Mouse (Mus musculus): ENCODE data around the gene Zp2. TPM values are rescaled to one million over a fixed set of nuclear protein-coding genes. Genes with fewer than 3 reads are reported as not detected.
A peak's percentile ranks its signal among the peaks of the same experiment; 100 is the strongest.

The Zp2 gene
- polyA plus RNA-seq, 1 experiment from 2014 or later = not detected

- Histone ChIP-seq H3K36me3 (replicated peaks; ENCODE audit: control insufficient read depth, insufficient read depth) (no peaks in the 10 kb centered on the region), H3K9me3 (ENCODE audit: control insufficient read depth, low read length) (no peaks in the 10 kb centered on the region), H3K27ac (no peak overlapping the region), H3K9ac (no peak overlapping the region), H3K4me2 (replicated peaks) (no peak overlapping the region), H3K4me3 (replicated peaks; ENCODE audit: low read length) (no peak overlapping the region), H3K4me1 (replicated peaks; ENCODE audit: control insufficient read depth, insufficient read depth, low read length) (no peaks in the 10 kb centered on the region), H3K27me3 (ENCODE audit: control insufficient read depth, insufficient read depth, low read length) (no peaks in the 10 kb centered on the region)
- WGBS = 95% methylated on average over 5 of the region's 5 CpGs
- DNase-seq (ENCODE audit: low spot score) = no peak
- ATAC-seq (ENCODE audit: low FRiP score) = no peak
Observed at GRCm38 (mm10) chr7:120116976-120117375, 28.1 kb downstream of the Zp2 start.

- H3K36me3 ChIP-seq (replicated peaks; ENCODE audit: control insufficient read depth, insufficient read depth) = no peaks in the 10 kb centered on the region
- H3K27me3 ChIP-seq (ENCODE audit: control insufficient read depth, insufficient read depth, low read length) = no peaks in the 10 kb centered on the region
- H3K4me1 ChIP-seq (replicated peaks; ENCODE audit: control insufficient read depth, insufficient read depth, low read length) = no peaks in the 10 kb centered on the region
- WGBS = 89% methylated on average over 5 of the region's 5 CpGs
- no peak overlapping the region for H3K9ac ChIP-seq
- ATAC-seq (ENCODE audit: low FRiP score) (no peak), DNase-seq (ENCODE audit: low spot score) (no peak)
- no peak overlapping the region for H3K27ac ChIP-seq
- H3K4me3 ChIP-seq (replicated peaks; ENCODE audit: low read length) = no peak overlapping the region
- no peaks in the 10 kb centered on the region for H3K9me3 ChIP-seq (ENCODE audit: control insufficient read depth, low read length)
- H3K4me2 ChIP-seq (replicated peaks) = no peak overlapping the region
Observed at GRCm38 (mm10) chr7:120109676-120110075, 35.4 kb downstream of the Zp2 start.

GRCm38 (mm10) chr7:120106356-120106755, 38.7 kb downstream of the Zp2 start:
- ATAC-seq (ENCODE audit: low FRiP score) (no peak), DNase-seq (ENCODE audit: low spot score) (no peak)
- Histone ChIP-seq H3K9ac (no peak overlapping the region), H3K4me2 (replicated peaks) (no peak overlapping the region), H3K36me3 (replicated peaks; ENCODE audit: control insufficient read depth, insufficient read depth) (no peaks in the 10 kb centered on the region), H3K4me3 (replicated peaks; ENCODE audit: low read length) (no peak overlapping the region), H3K27me3 (ENCODE audit: control insufficient read depth, insufficient read depth, low read length) (0 out of 2 replicates have a peak, but pooled peaks cover 7% of the 10 kb centered on the region), H3K27ac (no peak overlapping the region), H3K4me1 (replicated peaks; ENCODE audit: control insufficient read depth, insufficient read depth, low read length) (0 out of 2 replicates have a peak, but pooled peaks cover 9% of the 10 kb centered on the region), H3K9me3 (ENCODE audit: control insufficient read depth, low read length) (no peaks in the 10 kb centered on the region)
- WGBS = 77% methylated on average over 2 of the region's 2 CpGs

- Histone ChIP-seq H3K4me2 (replicated peaks) (no peak overlapping the region), H3K36me3 (replicated peaks; ENCODE audit: control insufficient read depth, insufficient read depth) (no peaks in the 10 kb centered on the region), H3K27me3 (ENCODE audit: control insufficient read depth, insufficient read depth, low read length) (0 out of 2 replicates have a peak, but pooled peaks cover 7% of the 10 kb centered on the region), H3K4me1 (replicated peaks; ENCODE audit: control insufficient read depth, insufficient read depth, low read length) (0 out of 2 replicates have a peak, but pooled peaks cover 9% of the 10 kb centered on the region), H3K9me3 (ENCODE audit: control insufficient read depth, low read length) (no peaks in the 10 kb centered on the region), H3K27ac (no peak overlapping the region), H3K9ac (no peak overlapping the region), H3K4me3 (replicated peaks; ENCODE audit: low read length) (no peak overlapping the region)
- WGBS = 44% methylated on average over 3 of the region's 3 CpGs
- DNase-seq (ENCODE audit: low spot score) = no peak
- no peak for ATAC-seq (ENCODE audit: low FRiP score)
Observed at GRCm38 (mm10) chr7:120104975-120105374, 40.1 kb downstream of the Zp2 start.

GRCm38 (mm10) chr7:120103019-120103567, 42.0 kb downstream of the Zp2 start:
- DNase-seq (ENCODE audit: low spot score) = no peak
- Histone ChIP-seq H3K9me3 (ENCODE audit: control insufficient read depth, low read length) (no peaks in the 10 kb centered on the region), H3K27me3 (ENCODE audit: control insufficient read depth, insufficient read depth, low read length) (0 out of 2 replicates have a peak, but pooled peaks cover 7% of the 10 kb centered on the region), H3K9ac (peak overlapping the region; percentile 57), H3K36me3 (replicated peaks; ENCODE audit: control insufficient read depth, insufficient read depth) (no peaks in the 10 kb centered on the region), H3K4me1 (replicated peaks; ENCODE audit: control insufficient read depth, insufficient read depth, low read length) (0 out of 2 replicates have a peak, but pooled peaks cover 9% of the 10 kb centered on the region), H3K4me2 (replicated peaks) (peak overlapping the region; percentile 67), H3K4me3 (replicated peaks; ENCODE audit: low read length) (peak overlapping the region; percentile 46), H3K27ac (no peak overlapping the region)
- ATAC-seq (ENCODE audit: low FRiP score) = no peak; the same call in 1 of the 2 replicates
- WGBS = 4% methylated on average over 25 of the region's 25 CpGs

GRCm38 (mm10) chr7:120102164-120102972, 42.7 kb downstream of the Zp2 start, which contains the start of gene Tmem159:
Tmem159 (plus strand) TSS chr7:120102353.
- WGBS = under 1% methylated on average over 42 of the region's 42 CpGs
- Histone ChIP-seq H3K9ac (peak within 1 kb of the TSS; percentile 57), H3K4me3 (replicated peaks; ENCODE audit: low read length) (peak within 1 kb of the TSS; percentile 46), H3K4me1 (replicated peaks; ENCODE audit: control insufficient read depth, insufficient read depth, low read length) (0 out of 2 replicates have a peak, but pooled peaks cover 9% of the 10 kb centered on the region), H3K4me2 (replicated peaks) (peak within 1 kb of the TSS; percentile 67), H3K27ac (no peak within 1 kb of the TSS), H3K9me3 (ENCODE audit: control insufficient read depth, low read length) (no peaks in the 10 kb centered on the region), H3K27me3 (ENCODE audit: control insufficient read depth, insufficient read depth, low read length) (0 out of 2 replicates have a peak, but pooled peaks cover 7% of the 10 kb centered on the region), H3K36me3 (replicated peaks; ENCODE audit: control insufficient read depth, insufficient read depth) (no peaks in the 10 kb centered on the region)
- ATAC-seq (ENCODE audit: low FRiP score) (peak; percentile 88), DNase-seq (ENCODE audit: low spot score) (peak; percentile 68)

- peak; percentile 42 for DNase-seq (ENCODE audit: low spot score)
- Histone ChIP-seq H3K4me3 (replicated peaks; ENCODE audit: low read length) (no peak overlapping the region), H3K4me2 (replicated peaks) (no peak overlapping the region), H3K9me3 (ENCODE audit: control insufficient read depth, low read length) (no peaks in the 10 kb centered on the region), H3K9ac (no peak overlapping the region), H3K27me3 (ENCODE audit: control insufficient read depth, insufficient read depth, low read length) (0 out of 2 replicates have a peak, but pooled peaks cover 7% of the 10 kb centered on the region), H3K4me1 (replicated peaks; ENCODE audit: control insufficient read depth, insufficient read depth, low read length) (0 out of 2 replicates have a peak, but pooled peaks cover 9% of the 10 kb centered on the region), H3K27ac (no peak overlapping the region), H3K36me3 (replicated peaks; ENCODE audit: control insufficient read depth, insufficient read depth) (no peaks in the 10 kb centered on the region)
- WGBS = 24% methylated on average over 9 of the region's 9 CpGs
- no peak for ATAC-seq (ENCODE audit: low FRiP score)
Observed at GRCm38 (mm10) chr7:120098403-120098802, 46.7 kb downstream of the Zp2 start.

- Histone ChIP-seq H3K9ac (no peak overlapping the region), H3K36me3 (replicated peaks; ENCODE audit: control insufficient read depth, insufficient read depth) (no peaks in the 10 kb centered on the region), H3K9me3 (ENCODE audit: control insufficient read depth, low read length) (no peaks in the 10 kb centered on the region), H3K27ac (no peak overlapping the region), H3K4me3 (replicated peaks; ENCODE audit: low read length) (no peak overlapping the region), H3K4me1 (replicated peaks; ENCODE audit: control insufficient read depth, insufficient read depth, low read length) (0 out of 2 replicates have a peak, but pooled peaks cover 3% of the 10 kb centered on the region), H3K27me3 (ENCODE audit: control insufficient read depth, insufficient read depth, low read length) (0 out of 2 replicates have a peak, but pooled peaks cover 5% of the 10 kb centered on the region), H3K4me2 (replicated peaks) (no peak overlapping the region)
- ATAC-seq (ENCODE audit: low FRiP score) (no peak), DNase-seq (ENCODE audit: low spot score) (peak; percentile 60)
- 8% methylated on average over 7 of the region's 7 CpGs for WGBS
Observed at GRCm38 (mm10) chr7:120097845-120098244, 47.2 kb downstream of the Zp2 start.

- WGBS = 92% methylated on average over 6 of the region's 6 CpGs
- ATAC-seq (ENCODE audit: low FRiP score) = no peak
- H3K4me3 ChIP-seq (replicated peaks; ENCODE audit: low read length) = no peak within 1 kb of the TSS
Observed at GRCm38 (mm10) chr7:120095180-120095579, 49.9 kb downstream of the Zp2 start, which contains the start of gene Dnah3. Dnah3 (minus strand) TSS chr7:120095280.

More at GRCm38 (mm10) chr7:120095180-120095579, 49.9 kb downstream of the Zp2 start, which contains the start of gene Dnah3:
- H3K4me2 ChIP-seq (replicated peaks) = no peak within 1 kb of the TSS
- H3K27me3 ChIP-seq (ENCODE audit: control insufficient read depth, insufficient read depth, low read length) = no peaks in the 10 kb centered on the region
- no peak for DNase-seq (ENCODE audit: low spot score)
- H3K4me1 ChIP-seq (replicated peaks; ENCODE audit: control insufficient read depth, insufficient read depth, low read length) = no peaks in the 10 kb centered on the region
- no peak within 1 kb of the TSS for H3K9ac ChIP-seq
- H3K9me3 ChIP-seq (ENCODE audit: control insufficient read depth, low read length) = no peaks in the 10 kb centered on the region
- no peaks in the 10 kb centered on the region for H3K36me3 ChIP-seq (replicated peaks; ENCODE audit: control insufficient read depth, insufficient read depth)
- H3K27ac ChIP-seq = no peak within 1 kb of the TSS

Data from hindbrain, embryonic 14.5 days (tissue).